Mouse (Mus musculus) heart, embryonic 16.5 days (tissue): ENCODE measurements around the gene Adamtsl2. TPM values are rescaled to one million over a fixed set of nuclear protein-coding genes. Genes with fewer than 3 reads are reported as not detected.

Experiments
- ATAC-seq: fragments of 200-750 bp; cut with Nextera tagmentation; replicated peaks from 2 replicates; pipeline ENCODE4 v1.8.0; 2017; ENCODE audit warnings: moderate number of reproducible peaks; ENCODE audit not compliant: insufficient read depth, low FRiP score; ENCODE audit errors: extremely low read depth
- H3K27ac ChIP-seq: fragments of 300-500 bp; sonication (generic); 2 replicates; pipeline ENCODE4 v1.5.1; 2014; ENCODE audit warnings: mild to moderate bottlenecking, low read length, control low read depth, moderate library complexity
- H3K27me3 ChIP-seq: fragments of 300-500 bp; sonication (generic); 2 replicates; pipeline ENCODE4 v1.6.1; 2014; ENCODE audit warnings: low read length, mixed read lengths; ENCODE audit not compliant: control insufficient read depth, insufficient read depth
- H3K36me3 ChIP-seq: fragments of 300-500 bp; sonication (generic); 2 replicates; pipeline ENCODE4 v1.6.1; 2014; ENCODE audit not compliant: control insufficient read depth, insufficient read depth
- H3K4me1 ChIP-seq: fragments of 300-500 bp; sonication (generic); 2 replicates; pipeline ENCODE4 v1.6.1; 2014; ENCODE audit warnings: low read length, mixed read lengths; ENCODE audit not compliant: control insufficient read depth, insufficient read depth
- H3K4me2 ChIP-seq: fragments of 300-500 bp; sonication (generic); 2 replicates; pipeline ENCODE4 v1.6.1; 2014; ENCODE audit warnings: low read depth, mild to moderate bottlenecking, control low read depth, low read length
- H3K4me3 ChIP-seq: fragments of 300-500 bp; sonication (generic); 2 replicates; pipeline ENCODE4 v1.5.1; 2014; ENCODE audit warnings: mild to moderate bottlenecking, control low read depth, low read length
- H3K9ac ChIP-seq: fragments of 300-500 bp; sonication (generic); 2 replicates; pipeline ENCODE4 v1.6.1; 2014; ENCODE audit warnings: low read length, control low read depth
- H3K9me3 ChIP-seq: fragments of 300-500 bp; sonication (generic); replicated peaks from 2 replicates; pipeline ENCODE4 v1.6.1; 2016; ENCODE audit warnings: low read length; ENCODE audit not compliant: control insufficient read depth
- WGBS: fragments of 180-500 bp; shearing (Covaris S2); extraction: QIAGEN DNeasy Blood & Tissue Kit; methylation state at CpG from one replicate; pipeline ENCODE4 v1.1.7; 2014; 5-methylcytosine and 5-hydroxymethylcytosine counted together
- polyA plus RNA-seq: library from polyadenylated mRNA; unstranded; fragments of >200 nt; fragmentation: Nextera tagmentation; extraction: Ambion mirVana; gene quantifications from 2 replicates; pipeline ENCODE4 v1.2.1, GENCODE M21; 2015

The Adamtsl2 gene
- polyA plus RNA-seq, 1 experiment from 2014 or later: 12.4 TPM

DNA sequence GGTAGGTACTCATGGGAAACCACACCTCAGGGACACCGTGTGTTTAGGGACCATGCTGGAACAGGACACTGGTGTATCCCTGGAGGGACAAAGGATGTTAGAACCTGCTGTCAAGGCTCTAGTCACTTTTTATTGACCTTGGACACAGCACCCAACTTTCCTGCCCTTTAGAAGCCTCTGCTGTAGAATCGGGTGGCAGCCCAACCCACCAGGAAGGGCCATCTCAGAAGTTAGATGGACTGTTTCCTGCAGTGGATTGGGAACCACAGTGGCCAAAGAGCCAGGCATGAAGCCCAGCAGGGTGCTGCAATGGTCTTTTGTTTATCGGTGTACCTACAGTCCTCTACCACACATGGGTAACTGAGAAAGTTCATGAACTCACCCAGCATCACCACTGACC, 34.5 kb upstream of the Adamtsl2 start:
- Histone ChIP-seq H3K4me1 (no peaks in the 10 kb centered on the region), H3K9me3 (no peaks in the 10 kb centered on the region), H3K9ac (no peak overlapping the region), H3K27me3 (no peaks in the 10 kb centered on the region), H3K4me3 (no peak overlapping the region), H3K36me3 (no peaks in the 10 kb centered on the region), H3K4me2 (no peak overlapping the region), H3K27ac (no peak overlapping the region)
- ATAC-seq: no peak
- WGBS: 83% methylated on average over 3 of the region's 3 CpGs

- Histone ChIP-seq H3K27ac (no peak overlapping the region), H3K4me3 (no peak overlapping the region), H3K27me3 (no peaks in the 10 kb centered on the region), H3K4me1 (no peaks in the 10 kb centered on the region), H3K9ac (no peak overlapping the region), H3K9me3 (no peaks in the 10 kb centered on the region), H3K4me2 (no peak overlapping the region), H3K36me3 (no peaks in the 10 kb centered on the region)
- ATAC-seq: peak; percentile 26; the same call in 1 of the 2 replicates
- 66% methylated on average over 8 of the region's 8 CpGs for WGBS
Measured at GRCm38 (mm10) chr2:27045979-27046770, 33.0 kb upstream of the Adamtsl2 start.

DNA sequence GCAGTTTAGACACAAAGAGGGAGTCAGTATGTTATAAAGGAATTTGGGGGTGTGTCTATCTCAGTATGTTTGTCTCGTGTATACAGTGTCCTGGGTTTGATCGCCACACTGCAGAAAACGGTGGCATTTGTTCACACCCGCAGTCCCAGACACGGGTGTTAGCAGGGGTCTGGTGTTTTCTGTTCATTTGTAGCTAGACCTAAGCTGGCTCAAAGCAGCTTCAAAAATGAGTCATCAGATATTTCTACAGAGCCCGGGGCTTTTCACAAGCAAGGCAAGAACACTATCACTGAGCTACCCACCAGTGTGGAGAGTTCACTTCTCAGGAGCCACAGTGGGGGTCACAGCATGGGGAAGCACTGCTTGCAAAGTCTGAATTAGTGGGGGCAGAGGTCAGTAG, 29.8 kb upstream of the Adamtsl2 start:
- Histone ChIP-seq H3K27me3 (no peaks in the 10 kb centered on the region), H3K36me3 (no peaks in the 10 kb centered on the region)

GRCm38 (mm10) chr2:27058251-27058650, 20.9 kb upstream of the Adamtsl2 start:
- no peak overlapping the region for H3K9ac ChIP-seq
- 53% methylated on average over 4 of the region's 4 CpGs for WGBS
- no peak overlapping the region for H3K4me2 ChIP-seq
- H3K27ac ChIP-seq: no peak overlapping the region
- H3K27me3 ChIP-seq: no peaks in the 10 kb centered on the region
- no peak for ATAC-seq
- H3K9me3 ChIP-seq: no peaks in the 10 kb centered on the region
- H3K4me3 ChIP-seq: no peak overlapping the region
- H3K4me1 ChIP-seq: peaks cover 18% of the 10 kb centered on the region
- H3K36me3 ChIP-seq: no peaks in the 10 kb centered on the region

More for the DNA sequence above, 29.8 kb upstream of the Adamtsl2 start:
- H3K9me3 ChIP-seq: no peaks in the 10 kb centered on the region
- no peak overlapping the region for H3K4me3 ChIP-seq
- no peak for ATAC-seq
- H3K4me2 ChIP-seq: no peak overlapping the region
- no peaks in the 10 kb centered on the region for H3K4me1 ChIP-seq
- no peak overlapping the region for H3K27ac ChIP-seq
- 66% methylated on average over 6 of the region's 6 CpGs for WGBS
- H3K9ac ChIP-seq: no peak overlapping the region

- Histone ChIP-seq H3K27ac (no peak overlapping the region), H3K9me3 (no peaks in the 10 kb centered on the region), H3K9ac (no peak overlapping the region), H3K4me2 (no peak overlapping the region), H3K4me1 (peaks cover 18% of the 10 kb centered on the region), H3K27me3 (no peaks in the 10 kb centered on the region), H3K4me3 (no peak overlapping the region), H3K36me3 (no peaks in the 10 kb centered on the region)
- WGBS: 48% methylated on average over 12 of the region's 12 CpGs
- ATAC-seq: no peak
Measured at GRCm38 (mm10) chr2:27058751-27059150, 20.4 kb upstream of the Adamtsl2 start.

GRCm38 (mm10) chr2:27059187-27059586, 20.0 kb upstream of the Adamtsl2 start:
- no peaks in the 10 kb centered on the region for H3K9me3 ChIP-seq
- H3K27ac ChIP-seq: no peak overlapping the region
- H3K4me2 ChIP-seq: no peak overlapping the region
- H3K4me3 ChIP-seq: no peak overlapping the region
- peaks cover 18% of the 10 kb centered on the region for H3K4me1 ChIP-seq
- H3K27me3 ChIP-seq: no peaks in the 10 kb centered on the region
- H3K9ac ChIP-seq: peak overlapping the region; percentile 9; the same call in 1 of the 2 replicates
- no peaks in the 10 kb centered on the region for H3K36me3 ChIP-seq
- no peak for ATAC-seq
- 79% methylated on average over 9 of the region's 9 CpGs for WGBS

DNA sequence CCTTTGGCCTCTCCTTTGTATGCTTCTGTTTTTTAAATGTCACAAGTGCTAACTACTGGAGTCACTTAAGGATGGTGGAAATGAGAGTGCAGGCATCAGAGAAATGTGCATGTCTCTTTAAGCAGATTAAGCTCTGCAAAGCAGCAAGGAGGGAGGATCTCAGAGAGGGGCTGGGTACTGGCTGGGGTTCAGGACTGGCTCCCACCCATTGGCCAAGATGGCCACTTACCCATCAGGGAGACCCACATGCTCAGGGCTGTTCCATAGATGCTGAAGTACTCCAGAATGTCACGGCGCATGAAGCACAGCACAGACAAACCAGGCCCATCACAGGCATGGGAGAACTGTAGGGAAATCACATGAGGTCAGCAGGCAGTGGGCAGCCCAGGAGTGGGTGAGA, 12.1 kb upstream of the Adamtsl2 start:
- Histone ChIP-seq H3K4me1 (peaks cover 24% of the 10 kb centered on the region), H3K36me3 (no peaks in the 10 kb centered on the region), H3K27me3 (no peaks in the 10 kb centered on the region), H3K9ac (no peak overlapping the region), H3K9me3 (no peaks in the 10 kb centered on the region), H3K4me3 (no peak overlapping the region), H3K4me2 (no peak overlapping the region), H3K27ac (no peak overlapping the region)
- 90% methylated on average over 2 of the region's 2 CpGs for WGBS
- ATAC-seq: no peak

DNA sequence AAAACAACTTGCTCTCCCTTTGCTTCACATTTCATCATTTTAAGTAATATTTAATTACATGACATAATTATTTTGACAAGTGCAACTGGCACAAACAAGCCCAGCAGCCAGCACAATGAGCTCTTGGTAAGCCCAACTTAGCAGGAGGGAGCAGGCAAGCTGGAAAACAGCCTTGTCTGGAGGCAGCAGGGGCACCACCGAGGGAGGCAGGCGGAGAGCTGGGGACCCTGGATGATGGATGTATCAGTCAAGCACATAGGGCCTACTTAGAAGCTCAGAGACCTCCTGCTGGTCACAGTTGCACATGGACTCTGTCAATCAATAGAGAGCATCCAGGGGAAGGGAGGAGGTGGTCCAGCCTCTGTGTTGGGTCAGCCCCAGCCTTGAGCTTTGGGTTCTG, 11.2 kb upstream of the Adamtsl2 start:
- Histone ChIP-seq H3K9ac (no peak overlapping the region), H3K27ac (no peak overlapping the region), H3K4me1 (peaks cover 22% of the 10 kb centered on the region), H3K36me3 (no peaks in the 10 kb centered on the region), H3K9me3 (no peaks in the 10 kb centered on the region), H3K27me3 (no peaks in the 10 kb centered on the region), H3K4me3 (no peak overlapping the region), H3K4me2 (no peak overlapping the region)
- 48% methylated on average over 2 of the region's 2 CpGs for WGBS
- no peak for ATAC-seq

GRCm38 (mm10) chr2:27069646-27070045, 9.5 kb upstream of the Adamtsl2 start:
- WGBS: 62% methylated on average over 3 of the region's 3 CpGs
- Histone ChIP-seq H3K4me1 (peaks cover 22% of the 10 kb centered on the region), H3K27ac (no peak overlapping the region), H3K9me3 (no peaks in the 10 kb centered on the region), H3K4me2 (no peak overlapping the region), H3K27me3 (no peaks in the 10 kb centered on the region), H3K9ac (no peak overlapping the region), H3K4me3 (no peak overlapping the region), H3K36me3 (no peaks in the 10 kb centered on the region)
- no peak for ATAC-seq
